Mouse (Mus musculus): ENCODE data around the gene Klk14. TPM values are rescaled to one million over a fixed set of nuclear protein-coding genes. Genes with fewer than 3 reads are reported as not detected.

Gene Klk14
- polyA plus RNA-seq, 1 experiment from 2014 or later: not detected

Other genes with a start within 250 kb of the Klk14 start
- not detected in 2 replicates for gene Cldnd2, start 249.6 kb upstream of the Klk14 start, polyA plus RNA-seq (2016; fragmentation: Nextera tagmentation; extraction: Ambion mirVana)
- 151 and 161 TPM in 2 replicates for gene Etfb, start 246.3 kb upstream of the Klk14 start, polyA plus RNA-seq (2016; fragmentation: Nextera tagmentation; extraction: Ambion mirVana)
- gene Gm45233, start 246.3 kb upstream of the Klk14 start, polyA plus RNA-seq (2016; fragmentation: Nextera tagmentation; extraction: Ambion mirVana): 0.47 TPM in 1 of 2 replicates, not detected in the other
- 3.1 and 5.0 TPM in 2 replicates for gene Vsig10l, start 227.3 kb upstream of the Klk14 start, polyA plus RNA-seq (2016; fragmentation: Nextera tagmentation; extraction: Ambion mirVana)
- gene Iglon5, start 200.3 kb upstream of the Klk14 start, polyA plus RNA-seq (2016; fragmentation: Nextera tagmentation; extraction: Ambion mirVana): 2.5 and 2.8 TPM in 2 replicates
- gene 4931406B18Rik, start 184.5 kb upstream of the Klk14 start, polyA plus RNA-seq (2016; fragmentation: Nextera tagmentation; extraction: Ambion mirVana): not detected in 2 replicates
- gene Cd33, start 146.0 kb upstream of the Klk14 start, polyA plus RNA-seq (2016; fragmentation: Nextera tagmentation; extraction: Ambion mirVana): 0.56 and 0.69 TPM in 2 replicates
- 7.5 and 7.8 TPM in 2 replicates for gene Zfp658, start 128.2 kb upstream of the Klk14 start, polyA plus RNA-seq (2016; fragmentation: Nextera tagmentation; extraction: Ambion mirVana)
- 14.6 and 17.1 TPM in 2 replicates for gene Zfp719, start 110.8 kb upstream of the Klk14 start, polyA plus RNA-seq (2016; fragmentation: Nextera tagmentation; extraction: Ambion mirVana)
- gene Zfp819, start 83.2 kb upstream of the Klk14 start, polyA plus RNA-seq (2016; fragmentation: Nextera tagmentation; extraction: Ambion mirVana): 0.61 and 0.73 TPM in 2 replicates
- not detected in 2 replicates for gene Ceacam18, start 55.7 kb upstream of the Klk14 start, polyA plus RNA-seq (2016; fragmentation: Nextera tagmentation; extraction: Ambion mirVana)
- gene Siglece, start 30.3 kb upstream of the Klk14 start, polyA plus RNA-seq (2016; fragmentation: Nextera tagmentation; extraction: Ambion mirVana): 0.17 and 0.35 TPM in 2 replicates
- gene Ctu1, start 18.4 kb upstream of the Klk14 start, polyA plus RNA-seq (2016; fragmentation: Nextera tagmentation; extraction: Ambion mirVana): 16.9 and 17.8 TPM in 2 replicates
- 0.10 TPM in 1 of 2 replicates, not detected in the other for gene Klk13, start 22.1 kb downstream of the Klk14 start, polyA plus RNA-seq (2016; fragmentation: Nextera tagmentation; extraction: Ambion mirVana)
- not detected in 2 replicates for gene Klk12, start 78.5 kb downstream of the Klk14 start, polyA plus RNA-seq (2016; fragmentation: Nextera tagmentation; extraction: Ambion mirVana)
- gene Klk11, start 84.2 kb downstream of the Klk14 start, polyA plus RNA-seq (2016; fragmentation: Nextera tagmentation; extraction: Ambion mirVana): not detected in 2 replicates
- gene Klk10, start 90.6 kb downstream of the Klk14 start, polyA plus RNA-seq (2016; fragmentation: Nextera tagmentation; extraction: Ambion mirVana): 0.28 TPM in 1 of 2 replicates, not detected in the other
- gene Klk9, start 101.5 kb downstream of the Klk14 start, polyA plus RNA-seq (2016; fragmentation: Nextera tagmentation; extraction: Ambion mirVana): not detected in 2 replicates
- gene Klk8, start 107.2 kb downstream of the Klk14 start, polyA plus RNA-seq (2016; fragmentation: Nextera tagmentation; extraction: Ambion mirVana): 5.0 and 5.3 TPM in 2 replicates
- not detected in 2 replicates for gene Klk7, start 120.9 kb downstream of the Klk14 start, polyA plus RNA-seq (2016; fragmentation: Nextera tagmentation; extraction: Ambion mirVana)
- not detected in 2 replicates for gene Klk6, start 134.1 kb downstream of the Klk14 start, polyA plus RNA-seq (2016; fragmentation: Nextera tagmentation; extraction: Ambion mirVana)
- 0.41 TPM in 1 of 2 replicates, not detected in the other for gene Klk5, start 151.6 kb downstream of the Klk14 start, polyA plus RNA-seq (2016; fragmentation: Nextera tagmentation; extraction: Ambion mirVana)
- gene Klk4, start 190.7 kb downstream of the Klk14 start, polyA plus RNA-seq (2016; fragmentation: Nextera tagmentation; extraction: Ambion mirVana): not detected in 2 replicates
- gene Klk15, start 243.3 kb downstream of the Klk14 start, polyA plus RNA-seq (2016; fragmentation: Nextera tagmentation; extraction: Ambion mirVana): not detected in 2 replicates